ENCODE assay signal across 27 mouse cellular contexts in genomic region chr6:17922967-17923366, GRCm38 (mm10).
DNase-seq lines count a peak whose midpoint lies in the region; ATAC-seq and TF ChIP-seq lines count a peak whose summit lies in the region.
"Had no signal": no experiment of that assay in that cellular context is flagged by ENCODE, and none has a peak within 500 bp of the region (broad histone marks: within the 10 kb centered on the region; RNA-seq: fewer than 3 reads in every experiment).

No protein-coding gene starts in this region.

- H3K4me1 ChIP-seq in lung, embryonic 16.5 days (replicated peaks; ENCODE audit: control insufficient read depth, insufficient read depth, low read length), result peaks cover 12% of the 10 kb centered on the region
- H3K4me1 ChIP-seq in embryonic fibroblast, embryonic 13.5 days (ENCODE audit: control insufficient read depth, insufficient read depth, low read length), result peaks cover 16% of the 10 kb centered on the region
- H3K4me1 ChIP-seq: kidney, embryonic 15.5 days; liver, embryonic 12.5 days; neural tube, embryonic 13.5 days had no signal

- no peaks in the 10 kb centered on the region for H3K27me3 ChIP-seq in lung, embryonic 16.5 days (ENCODE audit: control insufficient read depth, insufficient read depth, low read depth, low read length)
- H3K27me3 ChIP-seq: embryonic facial prominence, embryonic 12.5 days; kidney, embryonic 15.5 days; liver, embryonic 12.5 days; midbrain, embryonic 12.5 days; neural tube, embryonic 13.5 days; Patski had no signal

- H3K9me3 ChIP-seq in lung, embryonic 16.5 days (ENCODE audit: control insufficient read depth, low read length), result no peaks in the 10 kb centered on the region
- H3K9me3 ChIP-seq: embryonic facial prominence, embryonic 12.5 days; forebrain, embryonic 10.5 days; G1E; kidney, embryonic 15.5 days; liver, embryonic 12.5 days; midbrain, embryonic 12.5 days; neural tube, embryonic 13.5 days had no signal

- H3K4me2 ChIP-seq in lung, embryonic 16.5 days (ENCODE audit: low read depth, low read length), result no peak overlapping the region
- H3K4me2 ChIP-seq: embryonic facial prominence, embryonic 12.5 days; heart, embryonic 11.5 days; hindbrain, embryonic 14.5 days; kidney, embryonic 15.5 days; liver, embryonic 12.5 days; midbrain, embryonic 12.5 days; neural tube, embryonic 13.5 days had no signal

- no peak for DNase-seq in lung, postnatal 4 days
- DNase-seq in urinary bladder, postnatal 14 days (ENCODE audit: low spot score), result no peak
- no peak for DNase-seq in left cerebral cortex, postnatal 4 days
- DNase-seq in gastrocnemius, postnatal 25 days, result no peak
- DNase-seq: B cell, adult 2 months; cerebellum, adult 11 months; embryo, embryonic 11 days; heart, postnatal 4 days; kidney, adult 18-20 months; kidney, postnatal 25 days; liver, postnatal 0 days; thymus, adult 2 months; thymus, postnatal 36 days had no signal

- TF ChIP-seq POLR2A in embryonic fibroblast, embryonic 13.5 days (IDR thresholded peaks at IDR 0.05; ENCODE audit: low read depth, low read length), result no peak

- no peak overlapping the region for H3K9ac ChIP-seq in lung, embryonic 16.5 days (ENCODE audit: low read length)
- H3K9ac ChIP-seq: embryonic facial prominence, embryonic 12.5 days; hindbrain, embryonic 14.5 days; kidney, embryonic 15.5 days; liver, embryonic 12.5 days; liver, postnatal 0 days; midbrain, embryonic 12.5 days; neural tube, embryonic 13.5 days had no signal

- no peak for ATAC-seq in lung, embryonic 16.5 days (ENCODE audit: low read depth)
- peak; percentile 33 for ATAC-seq in CD4-positive, CD25-positive, alpha-beta regulatory T cell, adult 4 months
- ATAC-seq: forebrain, embryonic 16.5 days; liver, embryonic 12.5 days; liver, postnatal 0 days had no signal

- H3K4me3 ChIP-seq in lung, embryonic 16.5 days (ENCODE audit: low read length), result no peak overlapping the region
- H3K4me3 ChIP-seq in embryonic fibroblast, embryonic 13.5 days (ENCODE audit: insufficient read depth, low read length), result no peak overlapping the region
- H3K4me3 ChIP-seq: embryonic facial prominence, embryonic 12.5 days; forebrain, embryonic 10.5 days; kidney, embryonic 15.5 days; liver, embryonic 12.5 days; midbrain, embryonic 12.5 days; neural tube, embryonic 13.5 days had no signal

- H3K27ac ChIP-seq in lung, embryonic 16.5 days (ENCODE audit: low read length), result peak overlapping the region; percentile 71
- peak overlapping the region; percentile 32; the same call in 1 of the 2 replicates for H3K27ac ChIP-seq in embryonic fibroblast, embryonic 13.5 days (ENCODE audit: insufficient read depth, low read length)
- H3K27ac ChIP-seq: embryonic facial prominence, embryonic 12.5 days; forebrain, embryonic 10.5 days; hindbrain, embryonic 14.5 days; kidney, embryonic 15.5 days; liver, embryonic 12.5 days; midbrain, embryonic 12.5 days; neural tube, embryonic 13.5 days had no signal

- WGBS in lung, embryonic 16.5 days, result 55% methylated on average over 3 of the region's 3 CpGs

- H3K36me3 ChIP-seq in lung, embryonic 16.5 days (ENCODE audit: control insufficient read depth, insufficient read depth, low read length), result 0 out of 2 replicates have a peak, but pooled peaks cover 2% of the 10 kb centered on the region
- H3K36me3 ChIP-seq: kidney, embryonic 15.5 days had no signal

- TF ChIP-seq CTCF in embryonic fibroblast, embryonic 13.5 days (IDR thresholded peaks at IDR 0.05; ENCODE audit: borderline replicate concordance, insufficient read depth, low read length), result no peak

- intact Hi-C loops in left cerebral cortex, postnatal 4 days (cut with DNase I), result no loop called here
